Mouse (Mus musculus): ENCODE measurements at regions not wholly inside any gene's neighbourhood (a gene's known extent, or its start where the extent isn't known, plus 50 kb on each side); places are given as distances from the start of the nearest gene placed in this dataset.

DNA sequence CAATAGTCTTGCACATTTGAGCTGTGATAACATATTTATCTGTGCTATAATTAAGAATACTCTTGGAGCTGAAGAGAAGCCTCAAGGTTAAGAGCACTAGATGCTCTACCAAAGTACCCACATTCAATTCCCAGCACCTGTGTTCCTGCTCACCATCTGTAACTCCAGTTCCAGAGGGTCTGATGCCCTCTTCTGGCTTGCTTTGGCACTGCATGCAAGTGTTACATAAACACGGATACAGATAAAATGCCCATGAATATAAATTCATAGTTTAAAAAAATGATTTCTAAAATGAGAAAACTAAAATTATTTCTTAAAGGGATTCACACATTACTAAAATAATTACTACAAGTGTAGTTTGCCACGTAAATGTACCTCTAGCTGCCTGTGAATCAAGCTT is 364.3 kb downstream of the Tox3 start:
- TF ChIP-seq CTCF (IDR thresholded peaks at IDR 0.05; ENCODE audit: control insufficient read depth, insufficient read depth, low read length) (no peak), POLR2A (IDR thresholded peaks at IDR 0.05; ENCODE audit: borderline replicate concordance, control insufficient read depth, low read depth, low read length) (no peak)
- no peaks in the 10 kb centered on the region for H3K4me1 ChIP-seq (ENCODE audit: control insufficient read depth, insufficient read depth, low read length)
- WGBS = 78% methylated on average over 2 of the region's 2 CpGs
- H3K4me3 ChIP-seq (replicated peaks; ENCODE audit: control insufficient read depth, low read depth, low read length) = no peak overlapping the region
- no peak overlapping the region for H3K27ac ChIP-seq (ENCODE audit: control insufficient read depth, insufficient read depth, low read depth, low read length, poor library complexity)

DNA sequence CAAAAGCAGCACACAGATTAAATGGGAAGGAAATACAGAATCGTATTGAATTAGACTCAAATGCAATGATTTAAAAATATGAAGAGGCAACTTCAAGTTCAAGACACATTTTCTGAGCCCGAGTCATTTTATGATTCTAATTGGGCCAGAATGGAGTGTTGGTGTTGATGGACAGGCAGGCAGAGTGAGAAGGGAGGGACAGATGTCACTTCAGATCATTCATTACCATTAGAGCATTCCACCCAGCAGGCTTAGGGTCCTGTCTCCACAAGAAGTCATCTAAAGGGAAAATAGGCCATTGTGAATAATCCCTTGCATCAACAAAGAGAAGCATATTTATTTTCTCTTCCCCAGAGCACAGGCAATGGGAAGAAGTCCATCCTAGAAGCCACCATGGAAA is 365.6 kb downstream of the Tox3 start:
- H3K4me3 ChIP-seq (replicated peaks; ENCODE audit: control insufficient read depth, low read depth, low read length) = no peak overlapping the region
- WGBS = 65% methylated on average over 2 of the region's 2 CpGs
- no peak overlapping the region for H3K27ac ChIP-seq (ENCODE audit: control insufficient read depth, insufficient read depth, low read depth, low read length, poor library complexity)
- no peaks in the 10 kb centered on the region for H3K4me1 ChIP-seq (ENCODE audit: control insufficient read depth, insufficient read depth, low read length)
- TF ChIP-seq CTCF (IDR thresholded peaks at IDR 0.05; ENCODE audit: control insufficient read depth, insufficient read depth, low read length) = no peak
- TF ChIP-seq POLR2A (IDR thresholded peaks at IDR 0.05; ENCODE audit: borderline replicate concordance, control insufficient read depth, low read depth, low read length) = no peak

DNA sequence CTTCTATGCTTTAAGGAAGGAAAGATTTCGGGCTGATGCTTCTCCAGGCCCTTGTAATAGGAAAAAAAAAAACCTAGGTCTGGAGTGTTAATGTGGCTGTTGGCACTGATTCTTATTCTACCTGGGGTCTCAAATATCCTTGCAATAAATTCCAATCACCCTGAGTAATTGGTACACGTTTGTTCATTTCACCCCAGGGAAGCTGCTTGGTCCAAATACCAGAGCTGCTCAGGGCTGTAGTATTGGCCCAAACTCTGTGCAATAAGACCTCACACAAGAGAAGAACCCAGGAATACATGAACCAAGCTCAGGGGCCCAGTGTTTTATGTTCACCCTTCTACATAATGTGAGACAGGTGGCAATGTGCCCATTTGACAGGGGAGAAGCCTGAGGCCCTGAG is 366.8 kb downstream of the Tox3 start:
- H3K27ac ChIP-seq (ENCODE audit: control insufficient read depth, insufficient read depth, low read depth, low read length, poor library complexity) = no peak overlapping the region
- no peaks in the 10 kb centered on the region for H3K4me1 ChIP-seq (ENCODE audit: control insufficient read depth, insufficient read depth, low read length)
- TF ChIP-seq POLR2A (IDR thresholded peaks at IDR 0.05; ENCODE audit: borderline replicate concordance, control insufficient read depth, low read depth, low read length) = no peak
- no peak for TF ChIP-seq CTCF (IDR thresholded peaks at IDR 0.05; ENCODE audit: control insufficient read depth, insufficient read depth, low read length)
- H3K4me3 ChIP-seq (replicated peaks; ENCODE audit: control insufficient read depth, low read depth, low read length) = no peak overlapping the region
- 65% methylated on average over 2 of the region's 2 CpGs for WGBS

GRCm38 (mm10) chr8:89980441-89980840 is 367.7 kb downstream of the Tox3 start:
- 55% methylated on average over 4 of the region's 4 CpGs for WGBS
- H3K4me3 ChIP-seq (replicated peaks; ENCODE audit: control insufficient read depth, low read depth, low read length) = no peak overlapping the region
- TF ChIP-seq POLR2A (IDR thresholded peaks at IDR 0.05; ENCODE audit: borderline replicate concordance, control insufficient read depth, low read depth, low read length) (no peak), CTCF (IDR thresholded peaks at IDR 0.05; ENCODE audit: control insufficient read depth, insufficient read depth, low read length) (no peak)

DNA sequence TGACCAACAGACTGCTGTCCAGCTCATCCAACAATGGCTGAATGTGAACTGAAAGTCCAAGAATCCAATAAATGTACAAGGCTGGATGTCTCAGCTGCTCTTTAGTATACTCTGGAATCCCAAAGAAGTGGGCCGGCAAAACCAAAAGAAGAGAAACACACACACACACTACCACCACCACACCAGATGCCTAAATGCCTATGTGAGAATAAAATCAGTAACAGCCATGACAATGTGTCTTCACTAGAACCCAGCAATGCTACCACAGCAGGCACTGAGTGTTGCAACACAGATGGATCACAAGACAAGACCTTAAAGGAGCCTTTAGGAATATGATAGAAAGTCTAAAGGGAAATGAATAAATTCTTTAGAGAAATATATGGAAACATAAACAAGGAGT is 385.3 kb downstream of the Tox3 start:
- H3K4me3 ChIP-seq (replicated peaks; ENCODE audit: control insufficient read depth, low read depth, low read length) = no peak overlapping the region
- 81% methylated on average over 1 of the region's 1 CpGs for WGBS
- TF ChIP-seq POLR2A (IDR thresholded peaks at IDR 0.05; ENCODE audit: borderline replicate concordance, control insufficient read depth, low read depth, low read length) = no peak

More at GRCm38 (mm10) chr8:89980441-89980840, 367.7 kb downstream of the Tox3 start:
- Histone ChIP-seq H3K4me1 (ENCODE audit: control insufficient read depth, insufficient read depth, low read length) (no peaks in the 10 kb centered on the region), H3K27ac (ENCODE audit: control insufficient read depth, insufficient read depth, low read depth, low read length, poor library complexity) (no peak overlapping the region)

DNA sequence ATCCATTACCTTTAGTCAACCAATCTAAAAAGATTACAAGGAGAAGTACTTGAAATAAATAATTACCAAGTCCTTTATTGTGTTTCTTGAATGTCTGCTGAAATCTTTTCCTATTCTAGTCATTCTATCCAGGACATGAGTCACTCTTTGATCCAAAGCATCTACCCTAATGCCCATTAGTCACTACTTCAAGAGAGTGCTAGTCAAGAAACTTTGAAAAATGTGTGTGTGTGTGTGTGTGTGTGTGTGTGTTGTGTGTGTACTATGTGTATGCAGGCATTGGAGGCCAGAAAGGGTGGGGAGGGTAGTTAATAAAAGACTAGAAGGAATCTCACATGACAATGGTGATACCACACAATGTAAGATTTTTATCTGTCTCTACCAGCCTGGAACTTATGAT is 390.7 kb downstream of the Tox3 start:
- TF ChIP-seq CTCF (IDR thresholded peaks at IDR 0.05; ENCODE audit: control insufficient read depth, insufficient read depth, low read length) (no peak), POLR2A (IDR thresholded peaks at IDR 0.05; ENCODE audit: borderline replicate concordance, control insufficient read depth, low read depth, low read length) (no peak)
- Histone ChIP-seq H3K4me1 (ENCODE audit: control insufficient read depth, insufficient read depth, low read length) (no peaks in the 10 kb centered on the region), H3K4me3 (replicated peaks; ENCODE audit: control insufficient read depth, low read depth, low read length) (no peak overlapping the region), H3K27ac (ENCODE audit: control insufficient read depth, insufficient read depth, low read depth, low read length, poor library complexity) (no peak overlapping the region)

More for the DNA sequence above, 385.3 kb downstream of the Tox3 start:
- H3K27ac ChIP-seq (ENCODE audit: control insufficient read depth, insufficient read depth, low read depth, low read length, poor library complexity) = no peak overlapping the region
- H3K4me1 ChIP-seq (ENCODE audit: control insufficient read depth, insufficient read depth, low read length) = no peaks in the 10 kb centered on the region

GRCm38 (mm10) chr8:89956482-89957020 is 391.6 kb downstream of the Tox3 start:
- no peak for TF ChIP-seq POLR2A (IDR thresholded peaks at IDR 0.05; ENCODE audit: borderline replicate concordance, control insufficient read depth, low read depth, low read length)
- no peak for TF ChIP-seq CTCF (IDR thresholded peaks at IDR 0.05; ENCODE audit: control insufficient read depth, insufficient read depth, low read length)
- Histone ChIP-seq H3K4me1 (ENCODE audit: control insufficient read depth, insufficient read depth, low read length) (no peaks in the 10 kb centered on the region), H3K27ac (ENCODE audit: control insufficient read depth, insufficient read depth, low read depth, low read length, poor library complexity) (no peak overlapping the region)

DNA sequence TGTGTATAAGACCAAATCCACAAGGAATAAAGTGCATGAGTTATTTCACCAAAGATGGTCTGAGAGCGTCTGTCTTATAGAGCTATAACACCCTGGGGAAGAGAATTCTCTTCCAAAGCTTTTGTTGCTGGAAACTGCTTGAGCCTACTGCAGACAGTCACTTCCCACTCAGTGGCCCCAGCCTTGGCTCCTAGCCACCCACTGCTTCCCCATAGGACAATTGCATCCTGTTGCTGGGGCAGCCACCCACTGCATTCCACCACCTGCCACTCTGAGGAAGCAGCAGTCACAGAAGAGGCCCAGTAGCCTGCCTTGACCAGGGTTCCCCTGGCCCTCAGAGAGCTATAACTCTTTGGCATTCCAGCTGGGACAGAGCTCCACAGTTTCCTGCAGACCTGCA is 409.3 kb downstream of the Tox3 start:
- no peak overlapping the region for H3K4me3 ChIP-seq (replicated peaks; ENCODE audit: control insufficient read depth, low read depth, low read length)
- no peaks in the 10 kb centered on the region for H3K4me1 ChIP-seq (ENCODE audit: control insufficient read depth, insufficient read depth, low read length)
- TF ChIP-seq CTCF (IDR thresholded peaks at IDR 0.05; ENCODE audit: control insufficient read depth, insufficient read depth, low read length) = no peak
- no peak for TF ChIP-seq POLR2A (IDR thresholded peaks at IDR 0.05; ENCODE audit: borderline replicate concordance, control insufficient read depth, low read depth, low read length)
- WGBS = 83% methylated on average over 1 of the region's 1 CpGs
- no peak overlapping the region for H3K27ac ChIP-seq (ENCODE audit: control insufficient read depth, insufficient read depth, low read depth, low read length, poor library complexity)

More at GRCm38 (mm10) chr8:89956482-89957020, 391.6 kb downstream of the Tox3 start:
- WGBS = 81% methylated on average over 11 of the region's 11 CpGs
- no peak overlapping the region for H3K4me3 ChIP-seq (replicated peaks; ENCODE audit: control insufficient read depth, low read depth, low read length)

DNA sequence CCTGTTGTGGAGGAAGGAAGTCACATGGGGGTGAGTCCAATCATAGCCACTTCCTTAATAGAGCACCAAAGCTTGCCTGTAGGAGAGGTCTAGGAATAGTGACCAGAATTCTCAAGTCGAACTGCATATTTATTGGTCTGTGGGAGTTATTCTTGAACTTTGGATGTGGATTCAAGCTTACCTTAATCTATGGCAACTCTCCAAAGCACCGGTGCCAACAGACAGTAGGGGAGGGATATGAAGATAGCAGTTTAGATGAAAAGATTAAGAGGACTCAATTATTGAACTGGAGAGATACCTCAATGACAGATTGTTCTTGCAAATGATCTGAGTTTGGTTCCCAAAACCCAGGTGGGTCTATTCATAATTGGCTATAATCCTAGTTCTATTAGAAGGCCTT is 413.6 kb downstream of the Tox3 start:
- no peaks in the 10 kb centered on the region for H3K4me1 ChIP-seq (ENCODE audit: control insufficient read depth, insufficient read depth, low read length)
- 77% methylated on average over 2 of the region's 2 CpGs for WGBS
- TF ChIP-seq POLR2A (IDR thresholded peaks at IDR 0.05; ENCODE audit: borderline replicate concordance, control insufficient read depth, low read depth, low read length) (no peak), CTCF (IDR thresholded peaks at IDR 0.05; ENCODE audit: control insufficient read depth, insufficient read depth, low read length) (no peak)
- H3K4me3 ChIP-seq (replicated peaks; ENCODE audit: control insufficient read depth, low read depth, low read length) = no peak overlapping the region
- no peak overlapping the region for H3K27ac ChIP-seq (ENCODE audit: control insufficient read depth, insufficient read depth, low read depth, low read length, poor library complexity)

Data from bone marrow, adult 2 months (tissue).